In genomic region chr3:88456746-88457532, GRCm38 (mm10) we compare ENCODE assay signal across 9 mouse cellular contexts. TPM values are rescaled to one million over a fixed set of nuclear protein-coding genes. Genes with fewer than 3 reads are reported as not detected.
DNase-seq lines count a peak whose midpoint lies in the region; ATAC-seq and TF ChIP-seq lines count a peak whose summit lies in the region.
"Had no signal": no experiment of that assay in that cellular context is flagged by ENCODE, and none has a peak within 500 bp of the region (broad histone marks: within the 10 kb centered on the region; RNA-seq: fewer than 3 reads in every experiment).

No protein-coding gene starts in this region.

- 61% methylated on average over 7 of the region's 7 CpGs for WGBS in hindbrain, embryonic 15.5 days
- WGBS in midbrain, embryonic 14.5 days = 70% methylated on average over 7 of the region's 7 CpGs
- WGBS in heart, embryonic 12.5 days = 51% methylated on average over 7 of the region's 7 CpGs

- dilution Hi-C loops in CH12.LX (cut with MboI; ENCODE audit: extremely low pct_ligation_motif_present, extremely low pct_unique_long_range_greater_than_20kb, low sequenced_read_pairs) = no loop called here

- H3K27ac ChIP-seq in CH12.LX (ENCODE audit: insufficient read depth, low read depth) = no peak overlapping the region
- H3K27ac ChIP-seq in hindbrain, embryonic 15.5 days (replicated peaks) = peak overlapping the region; percentile 89; the same call in 1 of the 2 replicates
- H3K27ac ChIP-seq in midbrain, embryonic 14.5 days (replicated peaks; ENCODE audit: low read depth, low read length) = 0 out of 2 replicates have a peak overlapping the region, but pooled peaks have one; percentile 85
- H3K27ac ChIP-seq in heart, embryonic 12.5 days (ENCODE audit: poor library complexity, severe bottlenecking) = no peak overlapping the region

- no peak for TF ChIP-seq EP300 in CH12.LX (IDR thresholded peaks at IDR 0.05; ENCODE audit: low read length)

- no peaks in the 10 kb centered on the region for H3K9me3 ChIP-seq in CH12.LX (replicated peaks; ENCODE audit: low read length)
- no peaks in the 10 kb centered on the region for H3K9me3 ChIP-seq in hindbrain, embryonic 15.5 days
- H3K9me3 ChIP-seq in midbrain, embryonic 14.5 days (ENCODE audit: control insufficient read depth, low read length) = no peaks in the 10 kb centered on the region
- no peaks in the 10 kb centered on the region for H3K9me3 ChIP-seq in heart, embryonic 12.5 days (replicated peaks)

- no peak overlapping the region for H3K4me3 ChIP-seq in CH12.LX (replicated peaks in 1 of 3; ENCODE audit: low read depth in 2 of 3, low read length in 2 of 3, poor library complexity in 1 of 3)
- H3K4me3 ChIP-seq in hindbrain, embryonic 15.5 days = peak overlapping the region; percentile 53
- peak overlapping the region; percentile 41 for H3K4me3 ChIP-seq in midbrain, embryonic 14.5 days (replicated peaks; ENCODE audit: low read depth, low read length)
- H3K4me3 ChIP-seq in heart, embryonic 12.5 days = no peak overlapping the region

- no peak for TF ChIP-seq RAD21 in CH12.LX (IDR thresholded peaks at IDR 0.05; ENCODE audit: low read depth, low read length)

- H3K27me3 ChIP-seq in CH12.LX (replicated peaks) = no peaks in the 10 kb centered on the region
- H3K27me3 ChIP-seq in hindbrain, embryonic 15.5 days = no peaks in the 10 kb centered on the region
- H3K27me3 ChIP-seq in midbrain, embryonic 14.5 days (ENCODE audit: control insufficient read depth, insufficient read depth, low read length) = no peaks in the 10 kb centered on the region
- peaks cover 96% of the 10 kb centered on the region for H3K27me3 ChIP-seq in heart, embryonic 12.5 days (replicated peaks)

- ATAC-seq in hindbrain, embryonic 15.5 days (ENCODE audit: low FRiP score, low read depth) = no peak
- ATAC-seq in midbrain, embryonic 14.5 days (ENCODE audit: low FRiP score, low TSS enrichment) = no peak
- ATAC-seq in heart, embryonic 12.5 days (ENCODE audit: insufficient number of reproducible peaks, low FRiP score) = no peak

- peaks cover 29 to 77% of the 10 kb centered on the region in 2 experiments for H3K4me1 ChIP-seq in CH12.LX (ENCODE audit: control insufficient read depth in 1 of 2, insufficient read depth in 2 of 2)
- H3K4me1 ChIP-seq in hindbrain, embryonic 15.5 days (replicated peaks) = peaks cover 30% of the 10 kb centered on the region
- peaks cover 25% of the 10 kb centered on the region for H3K4me1 ChIP-seq in midbrain, embryonic 14.5 days (ENCODE audit: control insufficient read depth, insufficient read depth, low read length)
- peaks cover 22% of the 10 kb centered on the region for H3K4me1 ChIP-seq in heart, embryonic 12.5 days (replicated peaks)

- no peak overlapping the region for H3K9ac ChIP-seq in CH12.LX (ENCODE audit: insufficient read depth, low read depth)
- peak overlapping the region; percentile 66 for H3K9ac ChIP-seq in hindbrain, embryonic 15.5 days
- peak overlapping the region; percentile 67 for H3K9ac ChIP-seq in midbrain, embryonic 14.5 days (replicated peaks; ENCODE audit: low read length)
- no peak overlapping the region for H3K9ac ChIP-seq in heart, embryonic 12.5 days

- TF ChIP-seq CTCF in CH12.LX (conservative IDR thresholded peaks at IDR 0.05 in 1 of 2, IDR thresholded peaks at IDR 0.05 in 1 of 2; ENCODE audit: low read depth in 2 of 2, low read length in 2 of 2) = no peak

- in situ Hi-C loops in CH12.LX (cut with MboI; ENCODE audit: low pct_ligation_motif_present, low pct_unique_long_range_greater_than_20kb, low sequenced_read_pairs) = no loop called here

- H3K79me2 ChIP-seq in CH12.LX (replicated peaks; ENCODE audit: control insufficient read depth, extremely low read depth, insufficient read depth, poor library complexity, severe bottlenecking) = no peaks in the 10 kb centered on the region

- peak; percentile 53 to 79 for DNase-seq in adrenal gland, adult (ENCODE audit: inconsistent age in 2 of 2, low spot score in 1 of 2)
- DNase-seq in adrenal gland, adult 8-10 months = no peak
- peak; percentile 69 for DNase-seq in CH12.LX (ENCODE audit: extremely low read depth)
- peak; percentile 33 for DNase-seq in midbrain, embryonic 14.5 days
- DNase-seq in spleen, adult 18-20 months = no peak
- DNase-seq in urinary bladder, postnatal 10 days (ENCODE audit: low spot score) = no peak
- DNase-seq: cerebellum, adult 8-10 months had no signal

- TF ChIP-seq POLR2A in CH12.LX (IDR thresholded peaks at IDR 0.05; ENCODE audit: low read depth, low read length) = no peak

- H3K4me2 ChIP-seq in CH12.LX (ENCODE audit: insufficient read depth, low read depth, poor library complexity, severe bottlenecking) = no peak overlapping the region
- H3K4me2 ChIP-seq in hindbrain, embryonic 15.5 days = peak overlapping the region; percentile 88
- peak overlapping the region; percentile 89 for H3K4me2 ChIP-seq in midbrain, embryonic 14.5 days (ENCODE audit: low read length)
- H3K4me2 ChIP-seq in heart, embryonic 12.5 days = no peak overlapping the region

- H3K36me3 ChIP-seq in CH12.LX (replicated peaks in 1 of 2; ENCODE audit: control insufficient read depth in 1 of 2, insufficient read depth in 1 of 2, low read length in 1 of 2) = no peaks in the 10 kb centered on the region
- peaks cover 7% of the 10 kb centered on the region; the same call in 1 of the 2 replicates for H3K36me3 ChIP-seq in hindbrain, embryonic 15.5 days
- H3K36me3 ChIP-seq in midbrain, embryonic 14.5 days (ENCODE audit: control insufficient read depth, insufficient read depth, low read length) = peaks cover 18% of the 10 kb centered on the region
- no peaks in the 10 kb centered on the region for H3K36me3 ChIP-seq in heart, embryonic 12.5 days

TF ChIP-seq in CH12.LX, 34 proteins besides CTCF, POLR2A, EP300 and RAD21:
- TF ChIP-seq TBP (conservative IDR thresholded peaks at IDR 0.05; ENCODE audit: low read depth, low read length) (peak; percentile 44; the same call in 1 of the 2 replicates), ELF1 (IDR thresholded peaks at IDR 0.05; ENCODE audit: low read depth, low read length) (no peak), ZMIZ1 (IDR thresholded peaks at IDR 0.05; ENCODE audit: low read depth, low read length) (0 out of 2 replicates have a peak, but pooled peaks have one; percentile 42)

RNA-seq across cellular contexts. Expression of gene Sema4a, which starts 4.0 kb away (rescaled TPM):
- 10 to 100 TPM; 12.2 to 14.0 (median 12.5) TPM for total RNA-seq in adrenal gland, adult 8-10 months (2022)
- total RNA-seq in CH12.LX (2012; rRNA removed) (4.5 and 4.7 TPM in 2 replicates), CH12.LX (2014; rRNA removed) (2.3 and 3.5 TPM in 2 replicates)
- 7.1 and 7.9 TPM in 2 replicates for polyA plus RNA-seq in CH12.LX (2012; ENCODE audit: insufficient read length, low read depth)
- 30.4 and 30.5 TPM in 2 replicates for polyA plus RNA-seq in hindbrain, embryonic 15.5 days (2015; fragmentation: Nextera tagmentation; extraction: Ambion mirVana)
- polyA plus RNA-seq in midbrain, embryonic 14.5 days (2014; fragmentation: Nextera tagmentation; extraction: Ambion mirVana) = 28.8 and 32.1 TPM in 2 replicates
- 0.92 and 1.3 TPM in 2 replicates for polyA plus RNA-seq in heart, embryonic 12.5 days (2016; fragmentation: Nextera tagmentation; extraction: Ambion mirVana)

RNA-seq across cellular contexts. Expression of gene Slc25a44, which starts 32.0 kb away (rescaled TPM):
- 10 to 100 TPM; 44.3 to 50.8 (median 47.0) TPM for total RNA-seq in adrenal gland, adult 8-10 months (2022)
- total RNA-seq in CH12.LX (2012; rRNA removed) = 8.9 and 11.5 TPM in 2 replicates
- total RNA-seq in CH12.LX (2014; rRNA removed) = 12.9 and 13.2 TPM in 2 replicates
- polyA plus RNA-seq in CH12.LX (2012; ENCODE audit: insufficient read length, low read depth) = 15.9 and 17.5 TPM in 2 replicates
- polyA plus RNA-seq in hindbrain, embryonic 15.5 days (2015; fragmentation: Nextera tagmentation; extraction: Ambion mirVana) = 34.7 and 40.4 TPM in 2 replicates
- 34.1 and 38.0 TPM in 2 replicates for polyA plus RNA-seq in midbrain, embryonic 14.5 days (2014; fragmentation: Nextera tagmentation; extraction: Ambion mirVana)
- 14.1 and 14.3 TPM in 2 replicates for polyA plus RNA-seq in heart, embryonic 12.5 days (2016; fragmentation: Nextera tagmentation; extraction: Ambion mirVana)

RNA-seq across cellular contexts. Expression of gene Pmf1, which starts 46.8 kb away (rescaled TPM):
- total RNA-seq in adrenal gland, adult 8-10 months (2022) = 10 to 100 TPM; 31.5 to 46.9 (median 34.3) TPM
- 99.1 and 99.9 TPM in 2 replicates for total RNA-seq in CH12.LX (2012; rRNA removed)
- total RNA-seq in CH12.LX (2014; rRNA removed) = 102 and 104 TPM in 2 replicates
- polyA plus RNA-seq in CH12.LX (2012; ENCODE audit: insufficient read length, low read depth) = 135 and 144 TPM in 2 replicates
- 28.8 and 35.4 TPM in 2 replicates for polyA plus RNA-seq in hindbrain, embryonic 15.5 days (2015; fragmentation: Nextera tagmentation; extraction: Ambion mirVana)
- polyA plus RNA-seq in midbrain, embryonic 14.5 days (2014; fragmentation: Nextera tagmentation; extraction: Ambion mirVana) = 24.9 and 28.3 TPM in 2 replicates
- 100 and 104 TPM in 2 replicates for polyA plus RNA-seq in heart, embryonic 12.5 days (2016; fragmentation: Nextera tagmentation; extraction: Ambion mirVana)

RNA-seq across cellular contexts. Expression of gene Lmna, which starts 52.8 kb away (rescaled TPM):
- 100 to 1,000 TPM in 3 of 4 experiments, 10 to 100 TPM in 1; 88.2 to 134 (median 124) TPM for total RNA-seq in adrenal gland, adult 8-10 months (2022)
- total RNA-seq in CH12.LX (2012; rRNA removed) (60.7 and 67.7 TPM in 2 replicates), CH12.LX (2014; rRNA removed) (16.1 and 19.8 TPM in 2 replicates)
- polyA plus RNA-seq in CH12.LX (2012; ENCODE audit: insufficient read length, low read depth) = 17.2 and 21.5 TPM in 2 replicates
- 52.2 and 53.4 TPM in 2 replicates for polyA plus RNA-seq in hindbrain, embryonic 15.5 days (2015; fragmentation: Nextera tagmentation; extraction: Ambion mirVana)
- polyA plus RNA-seq in midbrain, embryonic 14.5 days (2014; fragmentation: Nextera tagmentation; extraction: Ambion mirVana) = 31.0 and 34.3 TPM in 2 replicates
- 108 and 113 TPM in 2 replicates for polyA plus RNA-seq in heart, embryonic 12.5 days (2016; fragmentation: Nextera tagmentation; extraction: Ambion mirVana)

Comparison
In these comparisons a context has a peak if more than half of its experiments do, and no peak if none do; other contexts are left out.
1. DNase-seq: peak in adrenal gland, adult (2 of 2), CH12.LX (single experiment) and midbrain, embryonic 14.5 days (single experiment); none in adrenal gland, adult 8-10 months (single experiment), spleen, adult 18-20 months (0 of 2) and urinary bladder, postnatal 10 days (single experiment).
2. H3K27ac ChIP-seq: peak in hindbrain, embryonic 15.5 days (single experiment) and midbrain, embryonic 14.5 days (single experiment); none in CH12.LX (single experiment) and heart, embryonic 12.5 days (single experiment).
3. H3K4me2 ChIP-seq: peak in hindbrain, embryonic 15.5 days (single experiment) and midbrain, embryonic 14.5 days (single experiment); none in CH12.LX (single experiment) and heart, embryonic 12.5 days (single experiment).
4. H3K4me3 ChIP-seq: peak in hindbrain, embryonic 15.5 days (single experiment) and midbrain, embryonic 14.5 days (single experiment); none in CH12.LX (0 of 3) and heart, embryonic 12.5 days (single experiment).
5. H3K9ac ChIP-seq: peak in hindbrain, embryonic 15.5 days (single experiment) and midbrain, embryonic 14.5 days (single experiment); none in CH12.LX (single experiment) and heart, embryonic 12.5 days (single experiment).